Mouse (Mus musculus): ENCODE measurements around the gene Trf. TPM values are rescaled to one million over a fixed set of nuclear protein-coding genes. Genes with fewer than 3 reads are reported as not detected.

Gene Trf
- total RNA-seq (2017), result 68.0 and 95.2 TPM in 2 replicates

- ATAC-seq (replicated peaks in 1 of 2; ENCODE audit: insufficient read depth in 1 of 2, low FRiP score in 2 of 2, low TSS enrichment in 1 of 2, low read depth in 1 of 2, poor library complexity in 2 of 2, severe bottlenecking in 2 of 2), result peak; percentile 76 to 81
These were observed at the start of gene Trf, which contains the start of gene Gm20425 for GRCm38 (mm10) chr9:103230151-103230951. Gene Trf, minus strand, starts transcription at chr9:103230444. Gene Gm20425, minus strand, starts transcription at chr9:103230307.

GRCm38 (mm10) chr9:103276876-103277275 is 46.6 kb upstream of the Trf start:
- no peak for ATAC-seq (replicated peaks in 1 of 2; ENCODE audit: insufficient read depth in 1 of 2, low FRiP score in 2 of 2, low TSS enrichment in 1 of 2, low read depth in 1 of 2, poor library complexity in 2 of 2, severe bottlenecking in 2 of 2)

- ATAC-seq (replicated peaks in 1 of 2; ENCODE audit: insufficient read depth in 1 of 2, low FRiP score in 2 of 2, low TSS enrichment in 1 of 2, low read depth in 1 of 2, poor library complexity in 2 of 2, severe bottlenecking in 2 of 2), result no peak
These were observed 45.4 kb upstream of the Trf start for GRCm38 (mm10) chr9:103275676-103276075.

- ATAC-seq (replicated peaks in 1 of 2; ENCODE audit: insufficient read depth in 1 of 2, low FRiP score in 2 of 2, low TSS enrichment in 1 of 2, low read depth in 1 of 2, poor library complexity in 2 of 2, severe bottlenecking in 2 of 2), result no peak
These were observed 44.6 kb upstream of the Trf start for GRCm38 (mm10) chr9:103274819-103275218.

GRCm38 (mm10) chr9:103271104-103271503 is 40.9 kb upstream of the Trf start:
- no peak for ATAC-seq (replicated peaks in 1 of 2; ENCODE audit: insufficient read depth in 1 of 2, low FRiP score in 2 of 2, low TSS enrichment in 1 of 2, low read depth in 1 of 2, poor library complexity in 2 of 2, severe bottlenecking in 2 of 2)

- ATAC-seq (replicated peaks in 1 of 2; ENCODE audit: insufficient read depth in 1 of 2, low FRiP score in 2 of 2, low TSS enrichment in 1 of 2, low read depth in 1 of 2, poor library complexity in 2 of 2, severe bottlenecking in 2 of 2), result no peak
These were observed 35.5 kb upstream of the Trf start for GRCm38 (mm10) chr9:103265778-103266177.

- no peak for ATAC-seq (replicated peaks in 1 of 2; ENCODE audit: insufficient read depth in 1 of 2, low FRiP score in 2 of 2, low TSS enrichment in 1 of 2, low read depth in 1 of 2, poor library complexity in 2 of 2, severe bottlenecking in 2 of 2)
These were observed 22.7 kb upstream of the Trf start for GRCm38 (mm10) chr9:103252906-103253305.

GRCm38 (mm10) chr9:103248618-103249017 is 18.4 kb upstream of the Trf start:
- ATAC-seq (replicated peaks in 1 of 2; ENCODE audit: insufficient read depth in 1 of 2, low FRiP score in 2 of 2, low TSS enrichment in 1 of 2, low read depth in 1 of 2, poor library complexity in 2 of 2, severe bottlenecking in 2 of 2), result no peak

- ATAC-seq (replicated peaks in 1 of 2; ENCODE audit: insufficient read depth in 1 of 2, low FRiP score in 2 of 2, low TSS enrichment in 1 of 2, low read depth in 1 of 2, poor library complexity in 2 of 2, severe bottlenecking in 2 of 2), result no peak
These were observed 16.4 kb upstream of the Trf start for GRCm38 (mm10) chr9:103246526-103247168.

GRCm38 (mm10) chr9:103243640-103244039 is 13.4 kb upstream of the Trf start:
- no peak for ATAC-seq (replicated peaks in 1 of 2; ENCODE audit: insufficient read depth in 1 of 2, low FRiP score in 2 of 2, low TSS enrichment in 1 of 2, low read depth in 1 of 2, poor library complexity in 2 of 2, severe bottlenecking in 2 of 2)

GRCm38 (mm10) chr9:103241206-103241605 is 11.0 kb upstream of the Trf start:
- ATAC-seq (replicated peaks in 1 of 2; ENCODE audit: insufficient read depth in 1 of 2, low FRiP score in 2 of 2, low TSS enrichment in 1 of 2, low read depth in 1 of 2, poor library complexity in 2 of 2, severe bottlenecking in 2 of 2), result no peak

- ATAC-seq (replicated peaks in 1 of 2; ENCODE audit: insufficient read depth in 1 of 2, low FRiP score in 2 of 2, low TSS enrichment in 1 of 2, low read depth in 1 of 2, poor library complexity in 2 of 2, severe bottlenecking in 2 of 2), result no peak
These were observed 9.2 kb upstream of the Trf start for GRCm38 (mm10) chr9:103239471-103239870.

- no peak for ATAC-seq (replicated peaks in 1 of 2; ENCODE audit: insufficient read depth in 1 of 2, low FRiP score in 2 of 2, low TSS enrichment in 1 of 2, low read depth in 1 of 2, poor library complexity in 2 of 2, severe bottlenecking in 2 of 2)
These were observed 4.4 kb upstream of the Trf start for GRCm38 (mm10) chr9:103234565-103235165.

- no peak for ATAC-seq (replicated peaks in 1 of 2; ENCODE audit: insufficient read depth in 1 of 2, low FRiP score in 2 of 2, low TSS enrichment in 1 of 2, low read depth in 1 of 2, poor library complexity in 2 of 2, severe bottlenecking in 2 of 2)
These were observed 3.8 kb upstream of the Trf start for GRCm38 (mm10) chr9:103234059-103234458.

GRCm38 (mm10) chr9:103233006-103233395 is 2.8 kb upstream of the Trf start:
- ATAC-seq (replicated peaks in 1 of 2; ENCODE audit: insufficient read depth in 1 of 2, low FRiP score in 2 of 2, low TSS enrichment in 1 of 2, low read depth in 1 of 2, poor library complexity in 2 of 2, severe bottlenecking in 2 of 2), result no peak

GRCm38 (mm10) chr9:103232232-103233005 is 2.2 kb upstream of the Trf start:
- no peak for ATAC-seq (replicated peaks in 1 of 2; ENCODE audit: insufficient read depth in 1 of 2, low FRiP score in 2 of 2, low TSS enrichment in 1 of 2, low read depth in 1 of 2, poor library complexity in 2 of 2, severe bottlenecking in 2 of 2)

GRCm38 (mm10) chr9:103229037-103229867 is 992 bp downstream of the Trf start:
- ATAC-seq (replicated peaks in 1 of 2; ENCODE audit: insufficient read depth in 1 of 2, low FRiP score in 2 of 2, low TSS enrichment in 1 of 2, low read depth in 1 of 2, poor library complexity in 2 of 2, severe bottlenecking in 2 of 2), result no peak

Data from hematopoietic stem cell, adult 5-6 weeks (primary cell).